ENCODE assay signal across 26 mouse cellular contexts in the genomic region with DNA sequence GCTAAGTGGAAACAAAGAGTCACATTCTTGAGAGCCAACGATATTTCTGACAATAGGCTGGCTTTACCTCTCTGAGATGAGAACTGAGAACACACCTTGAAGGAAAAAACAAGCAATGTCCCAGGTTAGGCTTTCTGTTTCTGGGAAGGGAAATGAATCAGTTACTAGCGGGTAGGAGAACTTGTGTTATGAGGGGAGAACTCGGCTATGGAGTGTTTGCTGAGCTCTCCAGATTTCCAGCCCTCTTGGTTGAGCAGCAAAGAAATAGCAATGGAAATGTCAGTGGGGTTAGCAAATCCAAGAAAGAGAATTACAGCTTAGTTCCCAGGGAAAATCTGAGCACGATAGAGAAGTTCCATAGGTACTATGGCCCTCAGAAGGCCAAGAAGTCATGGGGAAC.
"Had no signal": no experiment of that assay in that cellular context is flagged by ENCODE, and none has a peak within 500 bp of the region (broad histone marks: within the 10 kb centered on the region; RNA-seq: fewer than 3 reads in every experiment).

No protein-coding gene starts in this region.

- H3K9ac ChIP-seq: forebrain, postnatal 0 days; heart, embryonic 13.5 days; heart, embryonic 15.5 days; hindbrain, embryonic 12.5 days; hindbrain, embryonic 14.5 days; kidney, embryonic 15.5 days; limb, embryonic 13.5 days had no signal

- H3K27me3 ChIP-seq: heart, embryonic 13.5 days; heart, embryonic 15.5 days; hindbrain, embryonic 12.5 days; kidney, embryonic 15.5 days; limb, embryonic 13.5 days had no signal

- ATAC-seq: forebrain, postnatal 0 days; hindbrain, embryonic 16.5 days; intestine, embryonic 16.5 days had no signal

- H3K9me3 ChIP-seq: heart, embryonic 13.5 days; heart, embryonic 15.5 days; hindbrain, embryonic 10.5 days; hindbrain, embryonic 12.5 days; kidney, embryonic 15.5 days; limb, embryonic 13.5 days had no signal

- H3K4me2 ChIP-seq: heart, embryonic 11.5 days; heart, embryonic 13.5 days; heart, embryonic 15.5 days; hindbrain, embryonic 12.5 days; hindbrain, embryonic 14.5 days; kidney, embryonic 15.5 days; limb, embryonic 13.5 days had no signal

- H3K4me1 ChIP-seq: heart, embryonic 13.5 days; heart, embryonic 15.5 days; hindbrain, embryonic 10.5 days; hindbrain, embryonic 12.5 days; kidney, embryonic 15.5 days; limb, embryonic 13.5 days had no signal

- H3K4me3 ChIP-seq: heart, adult 2 months; heart, embryonic 13.5 days; heart, embryonic 15.5 days; hindbrain, embryonic 10.5 days; hindbrain, embryonic 12.5 days; kidney, embryonic 15.5 days; limb, embryonic 13.5 days had no signal

- H3K27ac ChIP-seq: heart, adult 2 months; heart, embryonic 13.5 days; heart, embryonic 15.5 days; hindbrain, embryonic 10.5 days; hindbrain, embryonic 12.5 days; hindbrain, embryonic 14.5 days; kidney, embryonic 15.5 days; kidney, postnatal 0 days; limb, embryonic 13.5 days had no signal

- DNase-seq: forebrain, postnatal 0 days; gastrocnemius, postnatal 14 days; gastrocnemius, postnatal 36 days; heart, adult 11 months; heart, adult 2 months; heart, postnatal 14 days; heart, postnatal 4 days; kidney, adult 11 months; kidney, adult 2 months; kidney, adult 9 months; kidney, postnatal 14 days; kidney, postnatal 36 days; layer of hippocampus, adult 9-11 months; layer of hippocampus, postnatal 36 days; left cerebral cortex, postnatal 4 days had no signal

- H3K36me3 ChIP-seq: heart, embryonic 13.5 days; heart, embryonic 15.5 days; hindbrain, embryonic 10.5 days; hindbrain, embryonic 12.5 days; kidney, embryonic 15.5 days; limb, embryonic 13.5 days had no signal
